Mouse (Mus musculus) bone marrow macrophage, adult 2 months (primary cell): ENCODE measurements at regions not wholly inside any gene's neighbourhood (a gene's known extent, or its start where the extent isn't known, plus 50 kb on each side); places are given as distances from the start of the nearest gene placed in this dataset.

Experiments used
- CTCF ChIP-seq: IDR thresholded peaks from 2 replicates; pipeline ENCODE4 v1.5.1; 2012; ENCODE audit warnings: low read depth, mild to moderate bottlenecking, low read length, moderate library complexity
- POLR2A ChIP-seq: IDR thresholded peaks from 2 replicates; pipeline ENCODE4 v1.6.1; 2012; ENCODE audit warnings: mild to moderate bottlenecking, low read depth, low read length, borderline replicate concordance

DNA sequence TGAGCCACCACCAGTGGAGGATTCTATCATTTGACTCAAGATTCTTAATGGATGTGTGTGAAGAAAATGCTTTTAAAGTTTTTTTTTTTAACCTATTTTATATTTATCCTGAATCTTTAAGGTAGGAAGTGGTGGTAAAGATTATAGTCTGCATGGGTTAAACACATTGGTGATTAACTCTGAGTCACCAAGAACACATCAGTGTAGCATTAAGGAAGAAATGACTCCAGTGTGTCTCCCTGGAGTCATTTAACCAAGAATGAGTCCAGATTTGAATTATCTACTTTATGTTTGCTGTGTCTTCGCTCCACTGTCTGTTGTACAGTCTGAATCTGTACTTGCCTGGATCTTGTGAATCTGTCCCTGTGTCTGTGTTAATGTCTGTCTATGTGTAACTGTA is 132.2 kb downstream of the Kcnrg start:
- no peak for TF ChIP-seq POLR2A
- TF ChIP-seq CTCF = no peak
